Mouse (Mus musculus) ES-CJ7 (cell line): ENCODE measurements around the gene Krtap24-1.

ENCODE experiments used
- DNase-seq: peaks from one replicate; pipeline ENCODE4 v3.0.0; 2011; ENCODE audit warnings: low read depth, low spot score

Gene Krtap24-1

GRCm38 (mm10) chr16:88563045-88563913 is 48.8 kb downstream of the Krtap24-1 start, which contains the start of gene Cldn8:
Gene Cldn8 (minus strand): TSS chr16:88563183.
- DNase-seq, result no peak

GRCm38 (mm10) chr16:88561617-88562164 is 50.4 kb downstream of the Krtap24-1 start:
- DNase-seq, result no peak
